Mouse (Mus musculus) embryo, embryonic 11 days (tissue): ENCODE measurements at regions not wholly inside any gene's neighbourhood (a gene's known extent, or its start where the extent isn't known, plus 50 kb on each side); places are given as distances from the start of the nearest gene placed in this dataset.

Experiments used
- DNase-seq: peaks from one replicate; pipeline ENCODE4 v3.0.0-alpha.2; 2015

DNA sequence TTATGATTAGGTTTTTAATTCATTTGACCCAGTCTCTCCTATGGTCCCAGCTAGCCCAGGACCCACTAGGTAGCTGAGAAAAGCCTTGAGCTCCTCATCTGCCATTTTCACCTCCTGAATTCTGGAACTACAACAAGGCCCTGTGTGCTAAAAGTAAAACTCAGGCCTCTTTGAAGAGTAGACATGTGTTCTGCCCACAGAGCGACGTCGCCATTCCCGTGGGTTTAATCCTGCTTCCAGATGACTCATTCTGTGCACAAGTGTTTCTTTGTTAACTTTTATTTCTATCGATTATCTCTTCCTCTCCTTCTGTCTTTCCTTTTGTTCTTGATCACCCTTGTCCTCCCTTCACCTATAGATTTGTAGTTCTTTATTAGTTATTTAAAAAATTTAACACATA, 1046.7 kb upstream of the Apob start:
- no peak for DNase-seq

DNA sequence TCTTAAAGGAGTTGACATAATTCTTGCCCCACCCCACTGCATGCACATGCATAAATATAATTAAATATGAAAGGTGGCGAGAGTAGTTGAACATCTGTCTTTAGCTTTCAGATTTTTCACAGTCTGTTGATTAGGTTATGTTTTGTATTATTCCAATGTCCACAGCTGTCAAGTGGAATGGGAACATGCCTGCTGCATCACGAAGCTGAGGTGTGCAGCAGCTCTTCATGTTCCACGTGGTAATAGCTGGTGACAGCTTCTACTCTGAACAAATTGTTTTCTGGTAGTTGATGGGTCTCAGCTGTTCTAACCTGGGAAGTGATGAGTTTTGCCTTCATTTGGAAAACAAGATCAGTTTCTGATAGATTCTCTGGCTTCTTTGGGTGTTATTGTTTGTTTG, 1020.8 kb upstream of the Apob start:
- DNase-seq: no peak

DNA sequence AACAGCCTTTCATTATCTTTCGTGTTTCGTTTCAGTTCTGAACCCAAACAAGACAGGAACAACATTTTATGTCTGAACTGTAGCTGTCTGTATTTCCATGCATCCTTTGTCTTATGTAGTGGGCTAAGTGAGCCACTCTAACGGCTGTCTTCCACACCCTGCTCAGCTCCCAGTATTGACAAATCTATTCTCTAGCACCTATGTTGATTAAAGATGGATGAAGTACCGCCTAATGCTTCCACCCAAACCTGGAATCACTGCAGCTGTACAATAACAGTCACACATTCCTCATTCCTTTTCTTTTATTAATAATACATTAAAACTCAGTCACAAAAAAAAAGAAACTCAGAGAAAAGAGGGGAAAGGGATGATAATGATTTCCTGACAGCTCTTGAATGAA, 992.8 kb upstream of the Apob start:
- DNase-seq: no peak

GRCm38 (mm10) chr12:7028447-7028846, 949.0 kb upstream of the Apob start:
- DNase-seq: no peak

- DNase-seq: no peak
Observed at GRCm38 (mm10) chr12:7029396-7030065, 947.9 kb upstream of the Apob start.

- DNase-seq: no peak
Observed at GRCm38 (mm10) chr12:7050791-7051190, 926.7 kb upstream of the Apob start.

DNA sequence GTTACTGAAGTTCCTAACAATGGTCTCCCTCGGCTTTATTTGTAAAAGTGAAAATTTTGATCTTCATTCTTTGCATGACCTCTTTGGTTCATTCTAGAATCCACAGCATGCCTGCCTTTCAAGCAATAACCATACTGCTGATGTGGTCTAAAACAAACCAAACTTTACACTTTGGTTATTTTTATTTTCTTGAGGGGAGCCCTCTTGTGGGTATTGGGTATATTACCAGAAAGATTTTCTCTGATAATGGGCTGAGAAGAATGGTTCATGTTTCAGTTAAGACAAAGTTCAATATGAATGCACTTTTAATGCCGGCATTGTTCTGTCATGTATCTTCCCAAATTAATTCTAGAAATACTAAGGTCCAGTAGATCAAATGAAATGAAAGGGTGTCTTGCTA, 922.9 kb upstream of the Apob start:
- peak; percentile 7 for DNase-seq

- no peak for DNase-seq
Observed at GRCm38 (mm10) chr12:7094582-7094981, 882.9 kb upstream of the Apob start.

DNA sequence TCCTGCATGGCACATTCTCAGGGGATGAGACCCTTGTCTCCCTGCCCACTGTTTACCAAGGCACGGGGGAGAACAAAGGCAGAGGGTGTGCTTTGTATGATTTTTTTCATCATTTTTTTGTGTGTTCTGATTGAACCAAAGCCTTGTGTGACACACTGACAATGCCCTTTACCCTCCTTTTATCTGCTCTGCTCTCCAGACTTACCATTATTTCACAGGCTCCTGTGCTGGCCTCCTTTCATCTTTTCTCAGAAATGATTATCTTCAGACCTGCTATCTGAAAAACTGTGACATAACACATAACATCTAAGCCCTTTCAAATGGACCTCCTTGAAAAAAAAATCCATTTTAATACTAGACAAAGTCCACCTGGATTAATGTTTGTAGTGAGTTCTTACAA, 882.0 kb upstream of the Apob start:
- DNase-seq: no peak

DNA sequence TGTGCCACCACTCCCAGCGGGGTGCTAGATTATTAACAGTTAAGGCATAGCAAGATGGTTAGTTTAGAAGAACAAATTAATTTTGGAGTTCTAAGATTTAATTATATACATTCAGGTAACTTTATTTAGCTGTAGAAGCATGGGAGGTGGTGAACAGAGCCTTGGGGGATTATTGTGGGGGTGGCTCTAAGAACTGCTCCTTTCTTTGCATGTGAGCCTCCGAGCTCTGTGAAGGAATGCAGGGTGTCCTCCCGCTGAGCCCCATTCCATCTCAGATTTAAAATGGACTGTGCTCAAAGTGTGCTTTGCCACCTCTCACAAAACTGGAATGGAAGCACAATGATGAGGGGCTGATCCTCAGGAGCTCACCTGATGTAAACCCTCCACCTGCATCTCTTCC, 881.2 kb upstream of the Apob start:
- no peak for DNase-seq

- no peak for DNase-seq
Observed at GRCm38 (mm10) chr12:7139044-7139443, 838.4 kb upstream of the Apob start.
